Mouse (Mus musculus) stomach, embryonic 16.5 days (tissue): Measurements from ENCODE around the gene Ccl28. TPM values are rescaled to one million over a fixed set of nuclear protein-coding genes. Genes with fewer than 3 reads are reported as not detected.
"Not testable (repeated sequence)": the region's sequence is repeated elsewhere in the genome, so short reads cannot be mapped to it uniquely, and the experiment has no call there.

Experiments
- ATAC-seq: fragments of 200-750 bp; cut with Nextera tagmentation; 2 replicates; pipeline ENCODE4 v1.8.0; 2017; ENCODE audit warnings: moderate number of reproducible peaks, moderate TSS enrichment; ENCODE audit not compliant: insufficient read depth, low FRiP score
- H3K27ac ChIP-seq: fragments of 300-500 bp; sonication (generic); 2 replicates; pipeline ENCODE4 v1.5.1; 2014; ENCODE audit warnings: low read length
- H3K27me3 ChIP-seq: fragments of 300-500 bp; sonication (generic); 2 replicates; pipeline ENCODE4 v1.6.1; 2014; ENCODE audit warnings: low read length, control low read depth, mixed read lengths; ENCODE audit not compliant: control insufficient read depth, insufficient read depth
- H3K36me3 ChIP-seq: fragments of 300-500 bp; sonication (generic); 2 replicates; pipeline ENCODE4 v1.6.1; 2014; ENCODE audit warnings: low read length; ENCODE audit not compliant: control insufficient read depth, insufficient read depth
- H3K4me1 ChIP-seq: fragments of 300-500 bp; sonication (generic); 2 replicates; pipeline ENCODE4 v1.6.1; 2014; ENCODE audit warnings: low read length, control low read depth, mixed read lengths; ENCODE audit not compliant: control insufficient read depth, insufficient read depth
- H3K4me2 ChIP-seq: fragments of 300-500 bp; sonication (generic); 2 replicates; pipeline ENCODE4 v1.6.1; 2014; ENCODE audit warnings: low read depth, low read length, mixed read lengths
- H3K4me3 ChIP-seq: fragments of 300-500 bp; sonication (generic); replicated peaks from 2 replicates; pipeline ENCODE4 v1.5.1; 2014; ENCODE audit warnings: mild to moderate bottlenecking, low read length
- H3K9ac ChIP-seq: fragments of 300-500 bp; sonication (generic); 2 replicates; pipeline ENCODE4 v1.6.1; 2014; ENCODE audit warnings: low read length
- H3K9me3 ChIP-seq: fragments of 300-500 bp; sonication (generic); replicated peaks from 2 replicates; pipeline ENCODE4 v1.6.1; 2016; ENCODE audit warnings: low read length, control low read depth; ENCODE audit not compliant: control insufficient read depth
- whole genome bisulfite sequencing: fragments of 180-500 bp; shearing (Covaris S2); extraction: QIAGEN DNeasy Blood & Tissue Kit; methylation state at CpG from one replicate; pipeline ENCODE4 v1.1.7; 2014; 5-methylcytosine and 5-hydroxymethylcytosine counted together
- polyA plus RNA-seq: library from polyadenylated mRNA; unstranded; fragments of >200 nt; fragmentation: Nextera tagmentation; extraction: Ambion mirVana; gene quantifications from 2 replicates; pipeline ENCODE4 v1.2.1, GENCODE M21; 2015

Gene Ccl28
- polyA plus RNA-seq, 1 experiment from 2014 or later, result 0.08 TPM

GRCm38 (mm10) chr13:119678794-119679193, 55.2 kb downstream of the Ccl28 start:
- WGBS, result 46% methylated on average over 8 of the region's 8 CpGs
- H3K27me3 ChIP-seq, result no peaks in the 10 kb centered on the region
- H3K9me3 ChIP-seq, result no peaks in the 10 kb centered on the region
- no peak for ATAC-seq
- H3K4me3 ChIP-seq, result no peak overlapping the region
- H3K4me1 ChIP-seq, result peaks cover under 1% of the 10 kb centered on the region; the same call in 1 of the 2 replicates
- H3K36me3 ChIP-seq, result no peaks in the 10 kb centered on the region
- H3K27ac ChIP-seq, result no peak overlapping the region
- H3K9ac ChIP-seq, result no peak overlapping the region
- no peak overlapping the region for H3K4me2 ChIP-seq

GRCm38 (mm10) chr13:119679721-119680120, 56.1 kb downstream of the Ccl28 start:
- no peaks in the 10 kb centered on the region for H3K27me3 ChIP-seq
- H3K4me2 ChIP-seq, result no peak overlapping the region
- H3K9ac ChIP-seq, result no peak overlapping the region
- no peak overlapping the region for H3K4me3 ChIP-seq
- H3K9me3 ChIP-seq, result no peaks in the 10 kb centered on the region
- H3K36me3 ChIP-seq, result no peaks in the 10 kb centered on the region
- 68% methylated on average over 2 of the region's 2 CpGs for WGBS
- H3K27ac ChIP-seq, result no peak overlapping the region
- no peak for ATAC-seq
- peaks cover 5% of the 10 kb centered on the region; the same call in 1 of the 2 replicates for H3K4me1 ChIP-seq

- no peak for ATAC-seq
- no peak overlapping the region for H3K27ac ChIP-seq
- 65% methylated on average over 3 of the region's 3 CpGs for WGBS
- no peaks in the 10 kb centered on the region for H3K36me3 ChIP-seq
- H3K9me3 ChIP-seq, result no peaks in the 10 kb centered on the region
- peaks cover 5% of the 10 kb centered on the region; the same call in 1 of the 2 replicates for H3K4me1 ChIP-seq
- H3K4me2 ChIP-seq, result no peak overlapping the region
- H3K4me3 ChIP-seq, result no peak overlapping the region
- H3K9ac ChIP-seq, result no peak overlapping the region
- H3K27me3 ChIP-seq, result no peaks in the 10 kb centered on the region
These were observed 57.5 kb downstream of the Ccl28 start for GRCm38 (mm10) chr13:119681161-119681560.

GRCm38 (mm10) chr13:119684416-119685177, 61.0 kb downstream of the Ccl28 start:
- Histone ChIP-seq H3K9me3 (no peaks in the 10 kb centered on the region), H3K9ac (no peak overlapping the region), H3K27ac (no peak overlapping the region; the same call in 1 of the 2 replicates), H3K4me2 (no peak overlapping the region), H3K4me1 (peaks cover 5% of the 10 kb centered on the region; the same call in 1 of the 2 replicates), H3K4me3 (no peak overlapping the region), H3K27me3 (no peaks in the 10 kb centered on the region), H3K36me3 (no peaks in the 10 kb centered on the region)
- WGBS, result 56% methylated on average over 11 of the region's 11 CpGs
- no peak for ATAC-seq

- no peak overlapping the region for H3K27ac ChIP-seq
- peak overlapping the region; percentile 100 for H3K4me3 ChIP-seq
- WGBS, result 6% methylated on average over 5 of the region's 5 CpGs
- H3K4me1 ChIP-seq, result peaks cover 15% of the 10 kb centered on the region
- no peak for ATAC-seq
- no peaks in the 10 kb centered on the region for H3K36me3 ChIP-seq
- H3K27me3 ChIP-seq, result no peaks in the 10 kb centered on the region
- H3K9ac ChIP-seq, result no peak overlapping the region
- H3K4me2 ChIP-seq, result peak overlapping the region; percentile 55
- H3K9me3 ChIP-seq, result no peaks in the 10 kb centered on the region
These were observed 66.1 kb downstream of the Ccl28 start for GRCm38 (mm10) chr13:119689709-119690038.

GRCm38 (mm10) chr13:119690039-119690728, 66.6 kb downstream of the Ccl28 start, which contains the start of gene Hmgcs1:
Gene Hmgcs1 (plus strand): TSS chr13:119690379.
- peak within 1 kb of the TSS; percentile 100 for H3K4me3 ChIP-seq
- H3K27ac ChIP-seq, result peak within 1 kb of the TSS; percentile 98
- peak within 1 kb of the TSS; percentile 97 for H3K9ac ChIP-seq
- peak within 1 kb of the TSS; percentile 74 for H3K4me2 ChIP-seq
- under 1% methylated on average over 59 of the region's 59 CpGs for whole genome bisulfite sequencing
- no peaks in the 10 kb centered on the region for H3K27me3 ChIP-seq
- ATAC-seq, result peak; percentile 99
- peaks cover 18% of the 10 kb centered on the region for H3K4me1 ChIP-seq
- no peaks in the 10 kb centered on the region for H3K36me3 ChIP-seq
- H3K9me3 ChIP-seq, result no peaks in the 10 kb centered on the region

- 2% methylated on average over 7 of the region's 7 CpGs for whole genome bisulfite sequencing
- no peak for ATAC-seq
- Histone ChIP-seq H3K27ac (peak overlapping the region; percentile 98), H3K9me3 (no peaks in the 10 kb centered on the region), H3K4me1 (peaks cover 22% of the 10 kb centered on the region), H3K36me3 (no peaks in the 10 kb centered on the region), H3K9ac (peak overlapping the region; percentile 97), H3K4me2 (peak overlapping the region; percentile 74), H3K27me3 (no peaks in the 10 kb centered on the region), H3K4me3 (peak overlapping the region; percentile 100)
These were observed 67.4 kb downstream of the Ccl28 start for GRCm38 (mm10) chr13:119690876-119691620.

- H3K4me1 ChIP-seq, result peaks cover 22% of the 10 kb centered on the region
- not testable (repeated sequence) for H3K9ac ChIP-seq, ATAC-seq, H3K27ac ChIP-seq, H3K27me3 ChIP-seq, H3K36me3 ChIP-seq, H3K9me3 ChIP-seq
- peak overlapping the region; percentile 74 for H3K4me2 ChIP-seq
- H3K4me3 ChIP-seq, result peak overlapping the region; percentile 100
- WGBS, result 72% methylated on average over 3 of the region's 3 CpGs
These were observed 68.3 kb downstream of the Ccl28 start for GRCm38 (mm10) chr13:119691958-119692357.
